Mouse (Mus musculus): ENCODE results near the gene Slc4a3.

Gene Slc4a3

GRCm38 (mm10) chr1:75521321-75522031 is 24.6 kb upstream of the Slc4a3 start, which contains the start of gene Stk11ip:
Gene Stk11ip, plus strand, starts transcription at chr1:75521529.
- peak; percentile 95 for DNase-seq (ENCODE audit: low read depth)

GRCm38 (mm10) chr1:75524679-75525078 is 21.4 kb upstream of the Slc4a3 start:
- DNase-seq (ENCODE audit: low read depth) = no peak

GRCm38 (mm10) chr1:75530546-75530945 is 15.5 kb upstream of the Slc4a3 start:
- DNase-seq (ENCODE audit: low read depth) = no peak

- no peak for DNase-seq (ENCODE audit: low read depth)
These were observed 13.5 kb upstream of the Slc4a3 start for GRCm38 (mm10) chr1:75532280-75533172.

- no peak for DNase-seq (ENCODE audit: low read depth)
These were observed 12.5 kb upstream of the Slc4a3 start for GRCm38 (mm10) chr1:75533325-75534252.

DNA sequence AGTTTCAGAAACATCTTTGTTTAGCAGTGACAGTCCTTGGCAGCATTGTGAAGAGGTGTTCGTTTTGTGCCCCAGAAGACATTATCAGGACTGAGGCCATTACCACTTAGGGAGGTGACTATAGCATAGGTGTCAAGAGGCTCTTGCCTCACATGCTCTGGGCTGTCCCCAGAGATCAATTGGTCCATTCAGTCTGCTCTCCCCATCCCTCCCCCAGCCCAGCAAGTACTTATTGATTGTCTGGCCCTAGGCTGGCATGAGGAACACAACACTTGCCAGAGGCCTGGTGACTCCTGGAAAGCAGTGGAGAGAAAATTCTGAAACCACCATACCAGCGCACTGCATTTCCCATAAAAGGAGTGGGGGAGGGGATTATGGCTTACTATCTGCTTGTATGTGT is 8.5 kb upstream of the Slc4a3 start:
- DNase-seq (ENCODE audit: low read depth) = no peak

GRCm38 (mm10) chr1:75538597-75539190 is 7.4 kb upstream of the Slc4a3 start:
- DNase-seq (ENCODE audit: low read depth) = no peak

GRCm38 (mm10) chr1:75541496-75541895 is 4.6 kb upstream of the Slc4a3 start:
- no peak for DNase-seq (ENCODE audit: low read depth)

GRCm38 (mm10) chr1:75544351-75544750 is 1.7 kb upstream of the Slc4a3 start:
- DNase-seq (ENCODE audit: low read depth) = no peak

DNA sequence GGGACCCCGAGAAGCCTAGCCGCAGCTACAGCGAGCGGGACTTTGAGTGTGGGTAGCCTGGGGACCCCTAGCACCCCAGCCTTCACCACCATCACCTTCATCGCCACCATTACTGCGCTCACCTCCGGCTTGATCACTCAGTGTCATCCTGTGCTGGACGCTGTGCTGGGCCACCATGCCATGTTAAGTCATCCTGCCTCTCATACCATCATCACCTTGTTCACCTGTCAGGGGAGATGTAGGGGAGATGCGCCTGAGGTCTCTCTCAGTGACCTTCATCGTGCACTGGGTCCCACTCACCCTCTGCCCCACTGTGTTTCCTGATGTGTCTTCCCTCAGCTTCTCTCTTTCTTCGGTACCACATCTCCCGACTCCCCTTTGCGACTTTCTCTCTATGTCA is 1.3 kb downstream of the Slc4a3 start:
- no peak for DNase-seq (ENCODE audit: low read depth)

DNA sequence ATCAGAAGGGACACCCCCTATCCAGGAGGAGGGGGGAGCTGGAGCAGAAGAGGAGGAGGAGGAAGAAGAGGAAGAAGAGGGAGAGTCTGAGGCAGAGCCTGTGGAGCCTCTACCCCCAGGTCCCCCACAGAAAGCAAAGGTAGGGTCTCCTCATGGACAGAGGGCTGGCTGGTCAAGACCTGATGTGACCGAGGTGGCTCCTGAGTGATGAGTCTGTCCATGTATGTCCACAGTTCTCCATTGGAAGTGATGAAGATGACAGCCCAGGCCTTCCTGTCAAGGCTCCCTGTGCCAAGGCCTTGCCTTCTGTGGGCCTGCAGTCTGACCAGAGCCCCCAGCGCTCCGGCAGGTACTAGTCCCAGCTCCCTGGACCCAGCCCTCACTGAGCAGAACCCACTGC is 2.0 kb downstream of the Slc4a3 start:
- no peak for DNase-seq (ENCODE audit: low read depth)

DNA sequence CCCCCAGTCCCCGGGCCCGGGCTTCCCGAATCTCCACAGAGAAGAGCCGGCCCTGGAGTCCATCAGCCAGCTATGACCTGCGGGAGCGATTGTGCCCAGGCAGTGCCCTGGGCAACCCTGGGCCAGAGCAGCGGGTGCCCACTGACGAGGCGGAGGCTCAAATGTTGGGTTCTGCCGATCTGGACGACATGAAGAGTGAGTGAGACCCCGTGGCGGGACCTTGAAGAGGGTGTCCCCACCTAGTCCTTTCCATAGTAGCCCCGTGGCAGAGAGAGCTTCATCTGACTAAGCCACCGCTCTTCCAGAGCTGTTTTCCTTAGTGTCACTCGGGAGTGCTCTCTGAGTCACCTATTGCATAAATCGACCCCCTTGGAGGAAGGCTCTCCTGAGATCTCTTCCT is 2.8 kb downstream of the Slc4a3 start:
- no peak for DNase-seq (ENCODE audit: low read depth)

DNA sequence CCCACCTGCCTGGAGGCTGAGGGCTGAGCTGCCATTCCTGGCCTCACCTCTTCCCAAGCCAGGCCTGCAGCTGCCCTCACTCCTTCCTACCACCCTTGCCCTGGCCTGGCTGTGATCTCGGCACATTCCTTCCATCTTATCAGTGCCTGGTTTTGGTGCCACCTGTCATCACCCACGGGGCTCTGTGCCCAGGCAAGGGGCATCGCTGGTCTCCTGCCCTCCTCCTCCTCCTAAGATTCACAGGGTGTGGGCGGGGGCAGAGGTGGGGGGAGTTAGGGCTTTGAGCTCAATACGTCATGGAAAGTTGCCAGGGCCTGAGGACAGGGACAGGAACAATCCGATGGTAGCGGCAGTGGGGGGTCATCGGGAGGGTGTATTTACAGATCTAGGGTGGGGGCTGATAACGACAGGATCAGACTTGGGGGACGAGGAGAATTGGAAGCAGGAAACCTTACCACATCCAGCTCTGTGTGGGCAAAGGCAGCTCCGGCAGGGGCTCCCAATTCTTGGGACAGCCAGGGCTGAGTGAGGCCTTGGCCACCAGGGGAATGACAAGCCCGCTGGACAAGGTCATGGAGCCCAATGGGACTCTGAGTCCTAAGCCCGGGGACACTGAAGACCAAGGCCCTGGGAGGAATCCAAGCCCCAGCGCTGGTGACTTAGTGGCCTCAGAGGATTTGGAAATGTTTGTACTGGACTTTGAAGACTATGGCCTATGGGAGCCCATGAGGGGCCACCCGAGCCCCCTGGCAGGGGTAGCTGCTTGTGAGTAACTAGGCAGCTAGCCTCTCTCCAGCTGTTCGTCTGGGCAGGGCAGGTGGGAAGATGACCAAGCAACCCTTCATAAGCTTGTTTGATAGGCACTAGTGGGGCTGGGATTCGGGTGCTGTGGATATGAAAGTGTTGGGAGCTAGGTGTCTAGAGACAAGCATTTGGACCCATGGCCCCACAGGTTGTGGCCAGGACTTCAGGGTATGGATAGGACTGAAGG is 3.5 kb downstream of the Slc4a3 start:
- DNase-seq (ENCODE audit: low read depth) = no peak

- DNase-seq (ENCODE audit: low read depth) = no peak
These were observed 4.5 kb downstream of the Slc4a3 start for GRCm38 (mm10) chr1:75550586-75550985.

DNA sequence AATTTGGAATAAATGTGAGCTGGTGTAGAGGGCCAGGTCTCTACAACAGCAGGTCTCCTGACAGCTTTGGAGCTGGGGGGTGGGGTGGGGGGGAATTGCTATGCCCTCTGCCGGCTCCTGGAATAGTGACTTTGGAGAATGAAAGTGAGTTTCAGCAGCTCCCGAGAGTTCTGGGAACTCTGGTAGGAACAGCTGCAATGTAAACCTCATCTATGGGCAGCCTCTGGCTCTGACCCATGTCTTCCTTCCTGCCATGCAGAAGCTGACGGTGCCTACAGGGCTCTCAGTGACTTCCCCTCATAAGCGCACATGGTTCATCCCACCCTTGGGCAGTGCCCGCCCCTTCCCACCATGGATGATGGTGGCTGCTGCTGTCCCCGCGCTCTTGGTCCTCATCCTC is 9.6 kb downstream of the Slc4a3 start:
- DNase-seq (ENCODE audit: low read depth) = no peak

DNA sequence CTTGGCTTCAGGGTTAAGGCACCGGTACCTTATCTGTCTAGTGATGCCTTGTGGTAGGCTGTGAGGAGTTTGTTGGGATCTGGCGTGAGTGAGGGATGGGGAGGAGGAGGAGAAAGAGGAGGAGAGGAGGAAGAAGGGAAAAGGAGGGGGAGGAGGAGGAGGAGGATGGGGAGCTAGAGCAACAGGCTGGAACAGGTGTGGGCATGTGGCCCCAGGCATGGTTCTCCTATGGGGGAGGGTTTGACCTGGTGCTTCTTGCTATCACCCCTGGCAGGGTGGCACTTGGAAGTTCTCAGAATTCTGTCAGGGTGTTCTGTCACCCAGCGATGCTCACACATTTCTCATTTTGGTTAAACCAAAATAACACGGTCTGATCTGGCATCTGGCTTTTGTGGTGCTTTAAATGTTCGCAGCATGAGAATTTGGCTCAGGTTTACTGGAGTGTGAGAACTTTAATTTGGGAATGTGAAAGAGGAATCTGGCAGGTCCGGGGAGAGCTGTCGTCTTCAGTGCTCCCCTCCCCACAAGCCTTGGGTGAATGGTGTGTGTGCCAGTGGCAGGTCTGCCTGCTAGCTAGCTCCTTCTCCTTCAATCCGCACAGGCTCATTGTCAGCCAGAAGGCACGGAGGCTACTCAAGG is 10.2 kb downstream of the Slc4a3 start:
- no peak for DNase-seq (ENCODE audit: low read depth)

DNA sequence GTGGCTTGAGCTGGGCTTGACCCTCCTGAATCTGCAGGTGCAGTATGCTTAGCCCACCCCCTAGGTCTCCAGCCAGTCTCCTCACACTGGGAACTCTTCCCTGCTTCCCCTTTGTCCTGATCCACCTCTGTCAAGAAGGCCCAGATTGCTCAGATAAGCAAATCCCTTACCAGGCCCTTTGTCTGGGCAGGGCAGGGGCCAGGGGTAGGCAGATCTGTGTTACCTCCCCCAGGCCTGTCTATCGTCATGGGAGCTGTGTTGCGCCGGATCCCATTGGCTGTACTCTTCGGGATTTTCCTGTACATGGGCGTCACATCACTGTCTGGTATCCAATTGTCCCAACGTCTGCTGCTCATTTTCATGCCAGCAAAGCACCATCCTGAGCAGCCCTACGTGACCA is 11.0 kb downstream of the Slc4a3 start:
- no peak for DNase-seq (ENCODE audit: low read depth)

DNA sequence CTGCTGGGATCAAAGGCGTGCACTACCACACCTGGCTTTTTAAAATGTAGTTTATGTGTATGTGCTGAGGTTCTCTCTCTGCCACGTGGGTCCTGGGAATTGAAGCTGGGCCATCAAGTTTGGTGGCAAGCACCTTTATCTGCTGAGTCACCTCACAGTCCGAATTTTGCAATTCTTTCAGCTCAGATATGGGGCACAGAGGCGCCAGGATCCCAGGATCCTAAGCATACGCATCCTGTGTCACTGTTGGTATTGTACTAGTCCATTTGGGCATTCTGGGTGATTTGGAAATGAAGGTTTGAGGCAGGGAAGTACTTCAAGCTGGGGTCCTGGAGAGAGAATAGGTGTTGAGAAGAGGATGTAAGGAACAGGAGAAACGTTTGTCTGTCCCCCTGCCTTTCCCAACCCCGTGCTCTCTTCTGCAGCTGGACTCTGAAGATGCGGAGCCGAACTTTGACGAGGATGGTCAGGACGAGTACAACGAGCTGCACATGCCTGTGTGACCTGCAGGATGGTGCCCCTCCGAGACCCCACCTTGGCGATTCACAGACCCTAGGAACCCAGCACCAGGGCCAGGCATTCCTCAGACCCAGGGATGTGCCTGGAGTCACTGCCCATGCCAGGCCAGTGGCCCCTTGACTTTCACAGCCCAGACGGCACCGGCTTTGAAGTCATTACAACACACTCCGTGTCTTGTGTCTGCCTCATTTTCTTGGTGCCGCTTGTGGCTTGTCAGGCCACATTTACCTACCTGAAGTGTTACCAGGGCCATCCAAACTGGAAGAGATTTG is 12.5 kb downstream of the Slc4a3 start:
- DNase-seq (ENCODE audit: low read depth) = no peak

DNA sequence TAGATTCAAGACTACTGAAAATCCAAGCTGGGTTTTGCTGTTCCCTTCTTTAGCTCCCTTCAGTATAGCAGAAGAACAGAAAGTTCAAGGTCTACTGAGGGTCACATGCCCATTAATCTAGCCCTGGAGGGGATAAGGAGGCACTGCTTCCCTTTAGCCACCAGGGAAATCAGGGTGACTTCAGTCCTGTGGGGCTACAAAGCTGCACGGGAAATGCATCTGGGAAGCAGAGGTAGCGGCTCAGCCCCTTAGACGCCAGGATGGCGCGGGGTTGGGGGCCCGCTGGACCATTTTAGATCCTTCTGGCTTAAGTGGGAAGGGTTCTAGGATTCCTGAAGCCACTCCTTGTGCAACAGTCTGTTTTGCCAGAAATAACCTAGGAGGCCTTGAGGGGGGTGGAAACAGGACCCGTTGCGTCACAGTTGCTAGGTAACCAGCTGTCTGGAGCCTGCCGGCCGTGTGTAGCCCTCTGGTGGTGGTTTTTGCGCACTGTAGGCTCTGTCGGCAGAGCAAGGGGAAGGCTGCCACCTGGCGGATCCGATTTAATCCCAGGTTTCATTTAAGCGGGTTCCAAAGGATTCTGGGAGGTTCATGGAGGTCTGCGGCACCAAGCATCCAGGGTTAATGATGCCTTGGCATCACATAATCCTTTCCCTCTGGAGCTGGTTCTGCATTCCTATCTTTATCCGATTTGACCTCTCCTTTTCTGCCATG is 13.3 kb downstream of the Slc4a3 start:
- DNase-seq (ENCODE audit: low read depth) = peak; percentile 62

Measured in c-Kit-positive CD71-positive TER-119-negative erythroid progenitor cells, embryonic 14.5 days (primary cell).